In genomic region chr16:4583807-4584206, GRCm38 (mm10) we compare ENCODE assay signal across 16 mouse cellular contexts. TPM values are rescaled to one million over a fixed set of nuclear protein-coding genes. Genes with fewer than 3 reads are reported as not detected.
DNase-seq lines count a peak whose midpoint lies in the region; ATAC-seq lines count a peak whose summit lies in the region.
"Had no signal": no experiment of that assay in that cellular context is flagged by ENCODE, and none has a peak within 500 bp of the region (broad histone marks: within the 10 kb centered on the region; RNA-seq: fewer than 3 reads in every experiment).

No protein-coding gene starts in this region.

- peak; percentile 62 for ATAC-seq in activated CD4-positive, CD25-positive, alpha-beta regulatory T cell, adult 4 months
- ATAC-seq in megakaryocyte, adult 5-6 weeks (ENCODE audit: poor library complexity, severe bottlenecking), result peak; percentile 31
- ATAC-seq: midbrain, embryonic 16.5 days; Patski had no signal

- DNase-seq in thymus, postnatal 0 days (ENCODE audit: low spot score), result peak; percentile 40
- no peak for DNase-seq in thymus, postnatal 4 days
- no peak for DNase-seq in kidney, adult 11 months
- DNase-seq in lung, postnatal 4 days, result no peak
- no peak for DNase-seq in right cerebral cortex, postnatal 4 days
- DNase-seq in heart, adult 11 months, result no peak
- DNase-seq: cerebellum, adult 9-10 months; gastrocnemius, postnatal 10 days; kidney, adult 8-10 months; kidney, postnatal 25 days; layer of hippocampus, adult 9-11 months; right cerebral cortex, postnatal 25 days had no signal

RNA-seq across cellular contexts. Expression of gene Glis2, which starts 10.7 kb away (rescaled TPM):
- 3.6 and 5.3 TPM in 2 replicates for polyA plus RNA-seq in thymus, postnatal 0 days (2015; fragmentation: Nextera tagmentation; extraction: Ambion mirVana)
- under 1 TPM in 1 of 2 experiments, not detected in 1; 0.71 TPM for polyA plus RNA-seq in activated CD4-positive, CD25-positive, alpha-beta regulatory T cell, adult 4 months (2017; shearing (Covaris generic))
- 0.80 TPM in 2 replicates for total RNA-seq in megakaryocyte, adult 5-6 weeks (2015)
- total RNA-seq in megakaryocyte, adult 5-6 weeks (2017), result 0.28 and 0.51 TPM in 2 replicates

RNA-seq across cellular contexts. Expression of gene Tfap4, which starts 24.2 kb away (rescaled TPM):
- polyA plus RNA-seq in thymus, postnatal 0 days (2015; fragmentation: Nextera tagmentation; extraction: Ambion mirVana), result 16.5 and 19.7 TPM in 2 replicates
- 1 to 10 TPM; 4.1 to 6.2 TPM for polyA plus RNA-seq in activated CD4-positive, CD25-positive, alpha-beta regulatory T cell, adult 4 months (2017; shearing (Covaris generic))
- total RNA-seq in megakaryocyte, adult 5-6 weeks (2015), result 10.1 and 11.1 TPM in 2 replicates
- 12.6 and 12.8 TPM in 2 replicates for total RNA-seq in megakaryocyte, adult 5-6 weeks (2017)

RNA-seq across cellular contexts. Expression of gene Pam16, which starts 41.0 kb away (rescaled TPM):
- polyA plus RNA-seq in thymus, postnatal 0 days (2015; fragmentation: Nextera tagmentation; extraction: Ambion mirVana), result 147 and 155 TPM in 2 replicates
- 10 to 100 TPM; 30.5 to 37.9 TPM for polyA plus RNA-seq in activated CD4-positive, CD25-positive, alpha-beta regulatory T cell, adult 4 months (2017; shearing (Covaris generic))
- total RNA-seq in megakaryocyte, adult 5-6 weeks (2015), result 30.8 and 42.8 TPM in 2 replicates
- total RNA-seq in megakaryocyte, adult 5-6 weeks (2017), result 18.1 and 24.3 TPM in 2 replicates

RNA-seq across cellular contexts. Expression of gene Srl, which starts 42.2 kb away (rescaled TPM):
- polyA plus RNA-seq in thymus, postnatal 0 days (2015; fragmentation: Nextera tagmentation; extraction: Ambion mirVana), result 5.6 and 6.9 TPM in 2 replicates
- 1 to 10 TPM in 1 of 2 experiments, under 1 TPM in 1; 0.20 to 1.9 TPM for polyA plus RNA-seq in activated CD4-positive, CD25-positive, alpha-beta regulatory T cell, adult 4 months (2017; shearing (Covaris generic))
- total RNA-seq in megakaryocyte, adult 5-6 weeks (2015), result 2.9 and 3.1 TPM in 2 replicates
- total RNA-seq in megakaryocyte, adult 5-6 weeks (2017), result 1.8 and 10.9 TPM in 2 replicates

RNA-seq across cellular contexts. Expression of gene Vasn, which starts 55.9 kb away (rescaled TPM):
- polyA plus RNA-seq in thymus, postnatal 0 days (2015; fragmentation: Nextera tagmentation; extraction: Ambion mirVana), result 2.0 and 2.4 TPM in 2 replicates
- polyA plus RNA-seq in activated CD4-positive, CD25-positive, alpha-beta regulatory T cell, adult 4 months (2017; shearing (Covaris generic)), result 1 to 10 TPM in 1 of 2 experiments, under 1 TPM in 1; 0.79 to 1.1 TPM
- not detected in 2 replicates for total RNA-seq in megakaryocyte, adult 5-6 weeks (2015)
- 0.12 TPM in 1 of 2 replicates, not detected in the other for total RNA-seq in megakaryocyte, adult 5-6 weeks (2017)
